Mouse (Mus musculus): ENCODE results near the gene Med17. TPM values are rescaled to one million over a fixed set of nuclear protein-coding genes. Genes with fewer than 3 reads are reported as not detected.

Gene Med17
- total RNA-seq, 4 experiments from 2014 or later = 34.6 to 43.3 (median 39.4) TPM

DNA sequence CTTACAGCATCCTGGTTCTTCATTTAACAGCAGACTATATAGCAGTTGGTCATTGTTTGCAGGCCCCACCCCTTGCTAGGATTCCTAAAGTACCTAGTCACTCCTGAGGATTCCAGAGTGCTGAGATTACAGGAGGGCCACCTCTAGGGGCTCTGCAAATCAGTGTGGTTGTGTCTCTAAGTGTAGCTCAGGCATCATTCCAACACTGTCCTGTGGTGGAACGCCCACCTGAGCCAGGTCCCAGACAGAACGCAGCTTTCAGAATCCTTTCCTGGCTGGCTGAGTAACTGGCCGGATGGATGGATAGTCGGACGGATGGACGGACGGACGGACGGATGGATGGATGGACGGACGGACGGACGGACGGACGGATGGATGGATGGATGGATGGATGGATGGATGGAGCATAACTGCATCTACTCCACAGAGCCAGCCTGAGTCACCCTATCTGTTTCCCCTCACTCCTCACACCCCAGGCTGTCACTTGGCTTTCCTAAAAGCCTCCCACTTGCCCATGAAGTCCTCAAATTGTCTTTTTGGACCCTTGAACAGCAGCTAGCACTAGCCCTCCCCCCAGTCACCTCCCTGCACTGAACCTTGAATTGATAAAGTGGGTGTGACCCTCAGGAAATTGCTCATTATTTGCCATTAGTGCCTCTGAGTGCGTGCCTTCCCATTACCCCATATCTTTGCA lies 41.3 kb downstream of the Med17 start:
- DNase-seq (ENCODE audit: low spot score in 2 of 2) = no peak

DNA sequence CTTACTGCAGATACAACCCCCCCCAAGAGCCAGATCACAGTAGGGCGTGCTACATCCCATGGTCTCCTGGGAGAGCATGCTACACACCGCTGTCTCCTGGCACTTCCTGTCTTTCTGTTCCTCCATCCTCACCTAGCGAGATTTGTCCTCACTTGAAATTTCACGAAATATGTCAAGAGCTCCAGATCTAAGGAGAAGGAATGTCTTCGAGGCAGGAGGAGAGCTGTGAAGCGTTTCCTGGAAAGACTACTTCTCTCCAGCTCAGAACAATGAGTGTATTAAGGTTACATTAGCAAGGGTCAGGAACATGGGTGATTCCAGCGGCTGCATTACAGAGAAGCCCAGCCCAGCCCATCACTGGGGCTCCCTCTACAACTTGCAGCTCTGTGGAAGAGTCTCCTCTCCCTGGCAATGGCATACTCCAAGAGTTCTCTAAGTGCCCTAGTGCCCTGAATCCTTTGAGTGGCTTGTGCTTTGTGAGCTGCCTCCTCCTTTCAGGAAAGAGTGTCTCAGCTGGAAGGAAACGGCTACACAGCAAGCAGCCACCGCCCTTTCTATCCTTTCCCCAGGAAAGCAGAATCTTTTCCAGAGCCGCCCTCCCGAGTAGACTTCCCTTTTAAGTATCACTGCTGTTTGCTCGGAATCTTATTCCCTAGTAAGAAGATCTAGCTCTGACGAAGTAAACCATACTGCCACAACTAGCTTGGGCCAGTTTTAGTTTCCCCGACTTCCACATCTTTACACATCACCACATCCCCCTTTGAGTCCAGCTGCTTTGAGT lies 42.0 kb downstream of the Med17 start:
- DNase-seq (ENCODE audit: low spot score in 2 of 2) = no peak

DNA sequence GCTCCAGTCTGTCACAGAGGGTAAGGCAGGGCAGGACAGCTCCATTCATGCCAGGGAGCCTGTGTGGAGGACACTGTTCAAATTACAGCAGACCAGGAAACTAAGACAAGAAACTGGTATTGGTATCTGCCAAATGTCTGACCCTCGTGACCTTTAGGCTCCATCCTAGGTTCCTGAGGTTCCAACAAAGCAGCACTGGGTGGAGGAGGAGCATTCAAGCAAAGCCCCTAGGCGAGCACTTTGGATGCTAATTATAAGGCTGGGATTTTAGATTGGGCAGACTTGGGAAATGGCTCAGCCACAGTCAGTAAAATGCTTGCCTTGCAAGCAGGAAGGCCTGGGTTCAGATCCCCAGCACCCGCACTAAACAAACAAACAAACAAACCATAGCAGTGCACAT lies 43.7 kb downstream of the Med17 start:
- DNase-seq (ENCODE audit: low spot score in 2 of 2) = no peak

DNA sequence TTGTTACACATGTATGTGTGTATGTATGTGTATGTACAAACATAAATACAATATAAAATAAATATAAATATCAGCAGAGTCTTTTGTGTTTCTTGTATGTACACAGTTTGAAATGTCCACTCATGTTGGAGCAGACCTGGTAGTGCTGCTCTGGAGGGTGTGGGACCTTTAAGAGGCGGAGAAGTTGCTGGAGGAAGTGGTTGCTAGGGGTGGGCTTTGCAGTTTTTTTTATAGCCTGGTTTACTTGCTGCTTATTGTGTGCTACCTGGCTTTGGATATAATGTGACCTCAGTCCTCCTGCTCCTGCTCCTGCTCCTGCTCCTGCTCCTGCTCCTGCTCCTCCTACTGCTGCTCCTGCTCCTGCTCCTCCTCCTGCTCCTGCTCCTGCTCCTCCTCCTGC lies 46.1 kb downstream of the Med17 start:
- no peak for DNase-seq (ENCODE audit: low spot score in 2 of 2)

DNA sequence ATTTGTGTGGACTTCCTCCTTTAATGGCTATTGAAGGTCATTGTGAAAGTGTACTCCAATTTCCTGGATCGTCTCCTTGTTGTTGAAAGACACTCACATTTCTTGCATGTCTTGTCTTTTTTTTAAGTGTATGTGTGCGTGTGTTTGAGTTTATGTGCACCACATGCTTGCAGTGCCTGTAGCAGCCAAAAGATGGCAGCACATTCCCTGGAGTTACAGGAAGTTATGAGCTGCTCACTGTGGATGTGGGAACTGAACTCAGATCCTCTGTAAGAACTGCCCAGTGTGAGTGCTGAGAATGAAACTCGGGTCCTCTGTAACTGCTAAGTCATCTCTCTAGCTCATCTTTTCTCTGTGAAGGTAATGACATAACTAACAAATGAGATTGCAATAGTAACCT lies 47.3 kb downstream of the Med17 start:
- DNase-seq (ENCODE audit: low spot score in 2 of 2) = no peak

DNA sequence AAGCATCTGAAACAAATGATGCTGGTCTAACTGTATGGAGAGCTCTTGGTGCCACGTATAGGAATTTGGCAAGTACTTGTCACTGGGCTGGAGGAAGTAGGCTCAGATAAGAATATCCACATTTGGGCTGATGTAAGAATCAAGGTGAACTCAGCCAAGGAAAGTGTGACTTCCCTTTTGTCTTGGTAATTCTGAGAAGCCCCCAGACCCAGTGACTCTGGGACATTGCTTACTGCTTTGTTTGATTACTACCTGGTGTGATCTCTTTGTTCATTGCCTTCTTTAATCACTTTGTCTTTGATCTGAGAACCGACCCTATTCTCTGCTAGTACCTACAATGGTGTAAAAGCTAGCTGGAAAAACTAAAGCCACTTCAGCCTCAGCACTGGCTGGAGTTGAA lies 54.8 kb downstream of the Med17 start:
- DNase-seq (ENCODE audit: low spot score in 2 of 2) = no peak

DNA sequence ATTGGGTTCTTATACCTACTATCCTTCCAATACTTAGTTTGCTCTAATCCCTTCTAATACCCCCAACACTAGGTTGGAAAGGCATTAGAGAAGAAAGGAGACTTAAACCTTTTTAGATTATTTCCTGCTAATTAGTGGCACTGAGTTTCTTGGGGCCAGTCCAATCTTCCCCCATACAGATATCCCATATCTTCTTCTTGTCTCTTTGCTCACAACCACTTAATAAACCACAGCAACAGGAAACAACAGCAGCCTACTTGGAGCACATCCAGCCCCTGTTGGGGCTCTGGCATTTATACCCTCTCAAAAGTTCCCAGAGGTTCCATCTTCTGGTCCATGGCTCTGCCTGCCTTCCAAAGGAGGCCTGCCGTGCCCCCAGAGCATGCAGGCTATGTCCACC lies 66.0 kb downstream of the Med17 start:
- no peak for DNase-seq (ENCODE audit: low spot score in 2 of 2)

DNA sequence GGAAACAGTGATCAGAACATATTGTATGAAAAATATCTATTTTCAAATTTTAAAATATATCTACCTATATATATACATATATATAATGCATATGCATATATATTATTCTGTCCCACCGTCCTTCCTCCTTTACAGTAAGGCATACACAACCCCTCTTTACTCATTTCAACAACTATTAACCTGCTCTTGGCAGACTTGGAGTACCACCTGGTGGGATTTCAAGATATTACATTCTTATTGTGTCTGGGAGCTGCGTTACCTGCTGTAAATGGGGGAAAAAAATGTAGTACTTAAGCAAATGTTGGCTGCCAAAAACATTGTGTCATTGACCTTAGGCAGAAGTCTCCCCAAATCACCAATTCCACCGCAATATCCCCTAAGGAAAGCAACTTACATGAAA lies 67.9 kb downstream of the Med17 start:
- DNase-seq (ENCODE audit: low spot score in 2 of 2) = no peak

Small RNAs within 50 kb of the gene (microRNA-seq; reads per million reads assigned to microRNA genes)
- gene Gm49349 (0 reads per million in 2 experiments), gene mmu-mir-7650 (0 reads per million in 2 experiments)

Other genes with a start within 250 kb of the Med17 start
- 10 to 100 TPM; 26.5 to 30.1 (median 28.0) TPM for gene Panx1, start 234.5 kb downstream of the Med17 start, total RNA-seq (2022)
- gene Hephl1, start 167.8 kb downstream of the Med17 start, total RNA-seq (2022) = not detected
- 10 to 100 TPM; 10.1 to 11.4 (median 10.5) TPM for gene Vstm5, start 40.9 kb downstream of the Med17 start, total RNA-seq (2022)
- gene Taf1d, start 26.3 kb upstream of the Med17 start, total RNA-seq (2022) = 10 to 100 TPM; 26.4 to 37.9 (median 30.5) TPM
- 10 to 100 TPM; 20.0 to 22.6 (median 21.8) TPM for gene 4931406C07Rik, start 26.5 kb upstream of the Med17 start, total RNA-seq (2022)
- gene Cep295, start 77.9 kb upstream of the Med17 start, total RNA-seq (2022) = 10 to 100 TPM; 24.2 to 28.0 (median 26.1) TPM
- 1 to 10 TPM; 3.6 to 6.2 (median 5.1) TPM for gene Smco4, start 213.5 kb upstream of the Med17 start, total RNA-seq (2022)

All from left cerebral cortex, adult 8-10 months (tissue).